Mouse (Mus musculus): ENCODE results near the gene 1700022I11Rik. TPM values are rescaled to one million over a fixed set of nuclear protein-coding genes. Genes with fewer than 3 reads are reported as not detected.

1700022I11Rik gene
- total RNA-seq, 2 experiments from 2014 or later, result not detected

DNA sequence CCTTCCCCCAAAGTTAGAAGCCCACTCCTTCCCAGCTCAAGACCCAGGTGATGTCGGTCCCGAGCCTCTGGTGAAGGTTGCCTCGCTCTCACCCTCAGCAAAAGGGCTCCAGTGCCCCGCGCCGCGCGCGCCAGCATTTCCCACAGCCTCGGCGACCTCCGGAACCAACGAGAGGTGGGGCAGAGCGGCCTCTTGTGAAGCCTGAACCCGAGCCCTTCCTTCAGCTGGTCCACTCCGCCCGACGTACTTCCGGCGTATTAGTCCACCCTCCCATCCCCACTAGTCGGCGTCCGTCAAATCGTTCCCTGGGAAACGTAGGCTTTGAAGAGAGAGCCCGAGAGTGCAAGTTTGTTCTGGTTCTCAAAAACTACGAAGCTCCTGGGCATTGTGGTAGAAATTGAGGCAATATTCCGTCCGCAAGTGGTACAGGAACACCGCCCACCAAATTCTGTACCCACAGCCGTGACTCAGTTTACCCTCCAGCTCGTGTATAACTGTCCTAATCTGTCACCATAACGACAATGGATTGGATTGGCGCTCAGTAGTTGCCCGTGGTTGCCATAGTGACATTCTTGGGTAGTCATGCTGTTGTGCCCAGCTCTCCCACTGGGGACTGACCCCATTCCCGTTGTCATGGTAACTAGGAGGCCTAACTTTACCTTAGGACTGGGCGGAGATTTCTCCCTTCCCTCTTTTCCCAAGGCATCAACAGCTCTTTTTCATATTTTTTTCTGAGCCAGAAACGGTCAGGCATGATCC lies 62.0 kb downstream of the 1700022I11Rik start, which contains the start of gene Stoml2:
Gene Stoml2 (minus strand): TSS at position 474 of the 759 bp plus-strand sequence.
- intact Hi-C loops (cut with DNase I), result no loop called here
- DNase-seq (ENCODE audit: low spot score), result peak; percentile 82

- intact Hi-C loops (cut with DNase I), result no loop called here
- DNase-seq (ENCODE audit: low spot score), result no peak
Measured at GRCm38 (mm10) chr4:43032501-43032900, 63.1 kb downstream of the 1700022I11Rik start.

Other genes starting within 250 kb of the 1700022I11Rik start
- gene 4930578G10Rik, start 234.1 kb upstream of the 1700022I11Rik start, total RNA-seq (2021), result not detected
- gene Ccl19, start 213.0 kb upstream of the 1700022I11Rik start, total RNA-seq (2021), result under 1 TPM; 0.94 to 0.98 TPM
- 10 to 100 TPM; 44.2 to 54.6 TPM for gene Ccl21a, start 195.6 kb upstream of the 1700022I11Rik start, total RNA-seq (2021)
- gene Fam205a1, start 115.7 kb upstream of the 1700022I11Rik start, total RNA-seq (2021), result not detected
- gene Gm12394, start 112.8 kb upstream of the 1700022I11Rik start, total RNA-seq (2021), result not detected
- gene Fam205c, start 95.4 kb upstream of the 1700022I11Rik start, total RNA-seq (2021), result 1 to 10 TPM; 7.1 to 7.5 TPM
- gene Phf24, start 52.9 kb upstream of the 1700022I11Rik start, total RNA-seq (2021), result 1 to 10 TPM; 9.0 to 9.4 TPM
- gene Dnajb5, start 19.8 kb upstream of the 1700022I11Rik start, total RNA-seq (2021), result 10 to 100 TPM; 83.5 to 93.2 TPM
- 100 to 1,000 TPM; 244 to 266 TPM for gene Vcp, start 30.9 kb downstream of the 1700022I11Rik start, total RNA-seq (2021)
- 1 to 10 TPM; 3.8 to 4.3 TPM for gene Fancg, start 40.9 kb downstream of the 1700022I11Rik start, total RNA-seq (2021)
- gene Pigo, start 56.2 kb downstream of the 1700022I11Rik start, total RNA-seq (2021), result 10 to 100 TPM; 21.8 to 25.1 TPM
- gene Stoml2, start 62.1 kb downstream of the 1700022I11Rik start, total RNA-seq (2021), result 100 to 1,000 TPM; 104 to 108 TPM
- 10 to 100 TPM; 27.7 to 32.8 TPM for gene Fam214b, start 76.6 kb downstream of the 1700022I11Rik start, total RNA-seq (2021)
- gene Unc13b, start 89.3 kb downstream of the 1700022I11Rik start, total RNA-seq (2021), result 10 to 100 TPM; 14.8 to 16.3 TPM

Measured in heart, postnatal 25 days (tissue).